Mouse (Mus musculus) heart, adult 2 months (tissue): ENCODE results near the gene Krtap4-1.

Experiments
- CTCF ChIP-seq: fragments of 200-600 bp; IDR thresholded peaks from 2 replicates; pipeline ENCODE4 v1.8.1; 2022; ENCODE audit warnings: antibody characterized with exemption, mild to moderate bottlenecking, moderate library complexity
- EP300 ChIP-seq: fragments of 200-500 bp; IDR thresholded peaks from 2 replicates; pipeline ENCODE4 v1.6.1; 2011; ENCODE audit warnings: low read depth, low read length, control low read depth; ENCODE audit not compliant: insufficient read depth
- POLR2A ChIP-seq: fragments of 200-500 bp; IDR thresholded peaks from 2 replicates; pipeline ENCODE4 v1.6.1; 2011; ENCODE audit warnings: mild to moderate bottlenecking, low read depth, low read length, control low read depth; ENCODE audit not compliant: insufficient read depth

DNA sequence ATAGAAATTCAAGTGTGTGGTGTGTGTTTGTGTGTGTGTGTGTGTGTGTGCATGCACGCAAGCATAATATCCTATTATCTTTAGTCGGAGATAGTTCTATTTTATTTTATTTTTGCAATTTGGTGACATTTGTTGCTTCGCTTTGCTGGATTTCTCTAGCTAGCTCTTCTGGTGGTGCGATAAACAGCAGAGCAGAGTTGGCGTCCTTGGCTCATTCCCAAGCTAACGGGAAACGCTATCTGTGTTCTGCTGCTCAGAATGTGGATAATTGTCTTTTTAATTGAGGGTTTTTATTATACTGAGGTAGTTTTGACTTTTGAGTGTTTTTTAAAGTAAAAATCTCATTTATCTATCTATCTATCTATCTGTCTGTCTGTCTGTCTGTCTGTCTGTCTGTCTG is 42.9 kb downstream of the Krtap4-1 start:
- TF ChIP-seq CTCF (no peak), POLR2A (no peak), EP300 (no peak)
